Mouse (Mus musculus) yolk sac, embryonic 10.5 days (tissue): ENCODE data around the gene Mob1b.
A peak's percentile ranks its signal among the peaks of the same experiment; 100 is the strongest.

Experiments used
- DNase-seq: peaks from one replicate; pipeline ENCODE4 v3.0.0-alpha.2; 2017; ENCODE audit warnings: low spot score

Gene Mob1b

GRCm38 (mm10) chr5:88720116-88721002 is at the start of gene Mob1b:
TSS of gene Mob1b (plus strand) at chr5:88720855.
- DNase-seq = peak; percentile 97

GRCm38 (mm10) chr5:88674703-88675442 is 45.8 kb upstream of the Mob1b start:
- no peak for DNase-seq

- DNase-seq = peak; percentile 94
These were observed 44.9 kb upstream of the Mob1b start, which contains the start of gene Grsf1 for GRCm38 (mm10) chr5:88675443-88676387. TSS of gene Grsf1 (minus strand) at chr5:88676171.

DNA sequence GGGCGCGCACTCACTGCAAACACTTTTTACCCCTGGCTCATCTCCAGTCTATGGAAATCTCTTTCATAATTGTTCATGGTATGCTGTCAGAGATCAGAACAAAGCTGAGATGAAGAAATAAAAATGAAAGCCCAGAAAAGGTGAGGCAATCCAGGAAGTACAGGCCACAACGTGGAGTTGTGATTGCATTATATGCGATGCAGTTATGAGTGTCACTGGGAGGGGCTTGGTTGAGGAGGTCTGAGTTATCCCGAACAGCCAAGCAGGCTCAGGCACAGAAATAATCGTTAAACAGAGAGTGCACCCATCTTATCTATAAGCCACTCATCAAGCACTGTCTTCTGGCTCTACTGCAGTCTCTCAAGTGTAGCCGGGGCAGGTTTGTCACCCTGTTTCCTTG is 41.7 kb upstream of the Mob1b start:
- no peak for DNase-seq

DNA sequence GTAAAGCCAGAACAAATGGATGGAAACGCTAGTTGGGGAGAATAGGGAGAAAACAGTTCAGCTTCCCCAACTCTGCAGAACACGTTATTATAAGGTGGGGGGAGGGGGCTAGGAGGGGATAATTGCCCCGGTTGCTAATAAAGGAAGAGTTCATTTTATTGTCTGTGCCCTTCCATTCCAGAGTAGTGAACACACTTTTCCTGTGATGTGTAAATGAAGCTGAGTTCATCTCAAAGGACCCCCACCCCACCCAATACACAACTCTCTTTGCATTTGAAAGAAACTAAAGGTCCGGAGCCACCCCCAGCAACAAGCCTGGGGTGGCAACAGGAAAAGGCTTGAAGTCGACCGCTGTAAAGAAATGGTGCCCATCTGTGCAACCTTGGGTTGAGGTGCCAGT is 41.3 kb upstream of the Mob1b start:
- no peak for DNase-seq

DNA sequence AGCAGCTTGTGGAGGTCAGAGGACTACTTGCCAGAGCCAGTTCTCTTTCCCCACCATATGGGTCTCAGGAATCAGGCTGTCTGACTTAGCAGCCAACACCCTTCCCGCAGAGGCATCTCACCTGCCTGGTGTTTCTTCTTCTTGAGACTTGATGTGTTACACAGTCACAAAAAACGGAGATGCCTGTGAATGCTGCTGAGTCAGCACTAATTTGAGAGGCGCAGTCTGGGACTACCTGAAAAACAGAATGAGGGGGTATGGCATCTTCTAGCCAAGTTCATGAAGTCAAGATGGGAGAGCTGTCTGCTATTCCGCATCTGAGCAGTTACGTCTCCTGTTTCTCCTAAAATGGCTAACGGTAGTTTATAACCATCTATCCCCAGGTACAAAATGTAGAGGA is 40.1 kb upstream of the Mob1b start:
- no peak for DNase-seq

- DNase-seq = no peak
These were observed 36.9 kb upstream of the Mob1b start for GRCm38 (mm10) chr5:88683706-88684105.

DNA sequence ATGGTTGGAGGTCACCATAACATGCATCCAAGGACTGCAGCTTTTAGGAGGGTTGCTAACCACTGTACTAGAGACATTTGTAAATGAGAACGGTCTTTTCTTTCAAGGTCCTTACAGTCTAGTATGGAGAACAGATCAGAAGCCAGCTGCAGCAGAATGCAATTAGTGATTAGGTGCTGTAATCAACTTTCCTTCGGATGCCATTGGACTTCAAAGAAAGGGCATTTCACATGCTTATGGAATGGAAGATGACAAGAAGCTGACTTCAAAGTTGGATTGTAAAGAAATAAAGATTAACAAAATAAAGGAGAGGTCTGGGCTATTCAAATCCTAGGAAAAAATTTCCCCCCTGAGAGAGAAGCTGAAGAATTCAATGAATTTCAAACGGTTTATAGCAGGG is 36.4 kb upstream of the Mob1b start:
- no peak for DNase-seq

DNA sequence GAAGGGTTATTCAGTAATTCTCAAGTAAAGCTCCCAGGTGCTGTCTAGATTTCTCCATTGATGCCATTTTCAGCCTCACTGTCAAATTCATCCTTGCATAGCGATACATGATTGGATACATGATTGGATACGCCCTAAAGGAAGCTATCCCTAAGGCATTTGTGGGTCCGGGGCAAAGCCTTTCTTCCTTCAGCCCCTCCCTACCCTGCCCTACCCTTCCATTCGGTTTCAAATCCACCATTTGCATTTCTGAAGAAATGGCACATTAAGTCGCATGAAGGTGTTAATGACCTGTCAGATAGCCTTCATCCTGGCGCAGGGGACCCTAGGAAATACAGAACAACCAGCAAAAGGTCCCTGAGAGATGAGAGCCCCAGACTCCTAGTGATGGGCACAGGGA is 35.3 kb upstream of the Mob1b start:
- DNase-seq = no peak

GRCm38 (mm10) chr5:88685745-88686299 is 34.8 kb upstream of the Mob1b start:
- DNase-seq = no peak

DNA sequence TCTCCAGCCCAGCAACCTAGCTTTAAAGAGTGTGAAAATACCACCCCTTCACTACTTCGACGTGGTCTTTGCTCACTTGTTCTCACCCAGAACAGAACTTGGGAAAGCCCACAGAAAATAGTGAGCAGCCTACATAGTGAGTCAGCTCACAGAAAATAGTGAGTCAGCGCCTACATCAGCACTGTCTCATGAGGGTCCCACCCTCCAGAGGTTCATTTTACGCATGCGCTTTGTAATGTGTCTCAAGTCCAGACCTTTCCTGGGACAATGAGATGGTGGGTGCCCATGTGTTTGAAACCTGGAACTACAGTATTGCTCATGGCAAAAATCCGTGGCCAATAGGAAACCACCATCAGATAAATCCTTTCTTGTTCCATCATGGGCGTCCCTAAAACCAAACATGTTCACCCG is 32.7 kb upstream of the Mob1b start:
- DNase-seq = no peak

DNA sequence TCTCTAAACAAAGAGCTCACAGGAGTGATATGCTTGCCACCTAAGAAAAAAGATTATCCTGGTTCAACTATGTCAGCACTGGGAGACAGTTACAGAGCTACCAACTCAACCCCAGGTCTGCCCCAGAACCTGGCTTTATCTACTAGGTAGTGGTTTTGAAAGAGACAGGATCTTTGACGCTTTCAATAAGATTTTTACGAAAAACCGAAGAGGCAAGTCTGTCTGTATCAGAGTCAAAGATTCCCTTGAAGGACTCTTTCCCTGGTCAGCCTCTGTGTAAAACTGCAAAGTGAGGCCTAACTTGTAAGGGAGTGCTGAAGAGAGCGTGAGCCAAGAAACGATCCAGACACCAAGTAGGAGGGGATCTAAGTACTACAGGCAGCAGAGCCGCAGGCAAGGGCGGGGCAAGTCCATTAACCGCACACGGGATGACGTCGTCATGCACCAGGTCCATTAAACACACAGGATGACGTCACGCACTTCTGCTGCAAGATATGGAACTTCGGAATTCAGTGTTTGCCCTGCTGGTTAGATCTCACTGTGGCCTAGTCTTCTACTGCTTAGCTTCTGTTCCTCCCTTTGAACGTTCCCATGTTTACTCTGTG is 32.0 kb upstream of the Mob1b start:
- DNase-seq = peak; percentile 36

DNA sequence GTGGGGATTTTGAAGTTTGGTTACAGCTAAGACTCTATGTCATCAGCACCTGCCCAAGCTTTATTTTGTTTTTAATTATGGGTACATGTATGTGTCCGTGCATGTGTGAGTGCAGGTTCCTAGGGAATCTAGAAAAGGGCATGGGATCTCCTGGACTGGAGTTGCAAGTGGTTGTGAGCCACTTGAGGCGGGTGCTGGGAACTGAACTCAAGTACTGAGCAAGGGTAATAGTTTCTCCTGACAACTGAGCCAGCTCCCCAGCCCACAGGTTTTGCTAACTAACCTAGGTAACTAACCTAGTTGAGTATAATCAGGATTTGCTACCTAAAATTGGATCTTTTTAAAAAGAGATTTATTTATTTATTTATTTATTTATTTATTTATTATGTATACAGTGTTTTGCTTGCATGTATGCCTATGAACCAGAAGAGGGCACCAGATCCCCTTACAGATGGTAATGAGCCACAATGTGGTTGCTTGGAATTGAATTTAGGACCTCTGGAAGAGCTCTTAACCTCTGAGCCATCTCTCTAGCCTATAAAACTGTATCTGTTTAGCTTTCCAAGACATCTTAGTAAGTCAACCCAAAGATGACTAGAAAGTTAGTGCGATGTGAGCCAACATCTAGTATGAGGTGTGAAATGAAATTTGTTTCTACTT is 31.2 kb upstream of the Mob1b start:
- no peak for DNase-seq

GRCm38 (mm10) chr5:88690681-88691505 is 29.8 kb upstream of the Mob1b start:
- peak; percentile 64 for DNase-seq

- DNase-seq = peak; percentile 54
These were observed 29.1 kb upstream of the Mob1b start for GRCm38 (mm10) chr5:88691506-88692095.

DNA sequence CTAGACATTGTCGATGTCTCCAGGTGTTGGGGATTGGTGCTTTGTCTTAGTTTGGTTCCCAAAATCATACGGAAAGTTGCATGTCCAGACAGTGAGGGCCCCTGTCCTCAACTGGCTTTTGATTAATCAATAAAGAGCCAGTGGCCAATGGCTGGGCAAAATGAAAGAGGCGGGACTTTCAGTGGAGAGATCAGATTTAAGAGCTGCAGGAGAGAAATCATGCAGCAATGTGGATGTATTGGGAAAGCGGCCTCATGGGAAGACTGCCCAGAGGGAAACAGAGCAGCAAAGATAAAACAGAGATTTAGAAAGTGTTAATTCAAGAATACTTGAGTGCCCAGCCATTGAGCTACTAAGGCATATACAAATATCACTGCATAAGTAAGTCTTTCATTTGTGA is 28.1 kb upstream of the Mob1b start:
- DNase-seq = no peak

DNA sequence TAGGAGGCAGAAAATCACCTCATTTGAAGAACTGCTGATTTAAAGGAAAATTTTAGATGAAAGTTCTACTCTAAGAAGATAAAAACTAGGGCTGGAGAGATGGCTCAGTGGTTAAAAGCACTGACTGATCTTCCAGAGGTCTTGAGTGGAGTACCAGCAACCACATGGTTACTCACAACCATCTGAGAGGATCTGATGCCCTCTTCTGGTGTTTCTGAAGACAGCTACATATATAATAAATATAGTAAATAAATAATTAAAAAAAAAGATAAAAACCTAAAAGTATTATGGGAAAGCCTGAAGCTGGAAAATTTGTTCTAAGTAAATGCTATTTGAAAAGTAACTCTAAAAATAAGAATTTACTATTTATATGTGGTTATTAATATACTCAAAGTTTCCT is 27.6 kb upstream of the Mob1b start:
- no peak for DNase-seq

- DNase-seq = no peak
These were observed 23.4 kb upstream of the Mob1b start for GRCm38 (mm10) chr5:88697291-88697690.

DNA sequence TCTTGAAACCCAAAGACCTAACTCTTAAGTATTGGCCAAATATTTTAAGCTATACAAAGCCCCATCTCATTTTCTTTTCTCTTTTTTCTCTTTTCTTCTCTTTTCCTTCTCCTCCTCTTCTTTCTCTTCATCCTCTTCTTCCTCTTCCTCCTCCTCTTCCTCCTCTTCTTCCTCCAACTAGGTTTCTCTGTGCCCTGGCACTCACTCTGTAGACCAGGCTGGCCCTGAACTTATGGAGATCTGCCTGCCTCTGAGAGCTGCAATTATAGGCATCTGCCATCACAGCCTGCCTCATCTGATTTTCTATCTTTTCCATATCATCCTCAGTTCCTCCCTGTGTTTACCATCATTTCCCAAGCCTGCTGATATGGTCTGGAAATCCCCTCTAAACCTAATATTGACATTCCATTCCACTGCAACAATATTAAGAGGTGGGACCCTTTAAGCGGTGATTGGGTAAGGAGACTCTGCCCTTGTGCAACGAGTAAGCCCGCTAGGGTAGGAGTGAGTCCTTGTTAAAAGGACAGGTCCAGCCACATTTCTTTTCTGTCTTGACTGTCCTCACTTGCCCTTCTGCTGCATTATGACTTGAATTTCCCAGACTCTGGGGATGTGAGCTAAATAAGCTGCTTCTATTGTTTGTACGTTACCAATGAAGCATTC is 21.3 kb upstream of the Mob1b start:
- DNase-seq = peak; percentile 66
